Mouse (Mus musculus): ENCODE measurements around the gene Gpank1. TPM values are rescaled to one million over a fixed set of nuclear protein-coding genes. Genes with fewer than 3 reads are reported as not detected.

Gpank1 gene
- polyA plus RNA-seq, 2 experiments = 15.1 to 17.5 TPM

GRCm38 (mm10) chr17:35155451-35155850 lies 34.2 kb downstream of the Gpank1 start:
- no peaks in the 10 kb centered on the region for H3K27me3 ChIP-seq (ENCODE audit: control insufficient read depth, insufficient read depth, low read length)
- H3K4me2 ChIP-seq (replicated peaks; ENCODE audit: low read depth, low read length, severe bottlenecking) = no peak overlapping the region
- TF ChIP-seq POLR2A (IDR thresholded peaks at IDR 0.05; ENCODE audit: borderline replicate concordance, extremely low read depth, insufficient read depth, insufficient read length) = no peak
- H3K4me3 ChIP-seq (replicated peaks; ENCODE audit: low read length) = no peak overlapping the region
- peaks cover 99% of the 10 kb centered on the region for H3K36me3 ChIP-seq (ENCODE audit: control insufficient read depth, insufficient read depth, low read length)
- no peaks in the 10 kb centered on the region for H3K4me1 ChIP-seq (ENCODE audit: control insufficient read depth, insufficient read depth, low read length)
- H3K27ac ChIP-seq (replicated peaks; ENCODE audit: low read depth, low read length) = no peak overlapping the region
- WGBS = 90% methylated on average over 12 of the region's 12 CpGs
- DNase-seq (ENCODE audit: low spot score) (no peak), ATAC-seq (ENCODE audit: low FRiP score, low read depth) (no peak)
- H3K9ac ChIP-seq (ENCODE audit: low read depth, low read length, severe bottlenecking) = no peak overlapping the region
- H3K9me3 ChIP-seq (ENCODE audit: control insufficient read depth, low read length) = no peaks in the 10 kb centered on the region

- H3K4me2 ChIP-seq (replicated peaks; ENCODE audit: low read depth, low read length, severe bottlenecking) = no peak overlapping the region
- H3K27ac ChIP-seq (replicated peaks; ENCODE audit: low read depth, low read length) = no peak overlapping the region
- H3K9me3 ChIP-seq (ENCODE audit: control insufficient read depth, low read length) = no peaks in the 10 kb centered on the region
- DNase-seq (ENCODE audit: low spot score) (no peak), ATAC-seq (ENCODE audit: low FRiP score, low read depth) (no peak)
- H3K9ac ChIP-seq (ENCODE audit: low read depth, low read length, severe bottlenecking) = no peak overlapping the region
- TF ChIP-seq POLR2A (IDR thresholded peaks at IDR 0.05; ENCODE audit: borderline replicate concordance, extremely low read depth, insufficient read depth, insufficient read length) = no peak
- H3K4me1 ChIP-seq (ENCODE audit: control insufficient read depth, insufficient read depth, low read length) = no peaks in the 10 kb centered on the region
- peaks cover 100% of the 10 kb centered on the region for H3K36me3 ChIP-seq (ENCODE audit: control insufficient read depth, insufficient read depth, low read length)
- no peak overlapping the region for H3K4me3 ChIP-seq (replicated peaks; ENCODE audit: low read length)
- H3K27me3 ChIP-seq (ENCODE audit: control insufficient read depth, insufficient read depth, low read length) = no peaks in the 10 kb centered on the region
- 89% methylated on average over 33 of the region's 33 CpGs for WGBS
Observed at GRCm38 (mm10) chr17:35156461-35157200, 35.4 kb downstream of the Gpank1 start.

- WGBS = 95% methylated on average over 8 of the region's 8 CpGs
- H3K9me3 ChIP-seq (ENCODE audit: control insufficient read depth, low read length) = no peaks in the 10 kb centered on the region
- DNase-seq (ENCODE audit: low spot score) (no peak), ATAC-seq (ENCODE audit: low FRiP score, low read depth) (no peak)
- H3K4me2 ChIP-seq (replicated peaks; ENCODE audit: low read depth, low read length, severe bottlenecking) = no peak overlapping the region
- no peak overlapping the region for H3K4me3 ChIP-seq (replicated peaks; ENCODE audit: low read length)
- H3K27me3 ChIP-seq (ENCODE audit: control insufficient read depth, insufficient read depth, low read length) = no peaks in the 10 kb centered on the region
- H3K36me3 ChIP-seq (ENCODE audit: control insufficient read depth, insufficient read depth, low read length) = peaks cover 100% of the 10 kb centered on the region
- no peaks in the 10 kb centered on the region; the same call in 1 of the 2 replicates for H3K4me1 ChIP-seq (ENCODE audit: control insufficient read depth, insufficient read depth, low read length)
- H3K27ac ChIP-seq (replicated peaks; ENCODE audit: low read depth, low read length) = no peak overlapping the region
- no peak overlapping the region for H3K9ac ChIP-seq (ENCODE audit: low read depth, low read length, severe bottlenecking)
- TF ChIP-seq POLR2A (IDR thresholded peaks at IDR 0.05; ENCODE audit: borderline replicate concordance, extremely low read depth, insufficient read depth, insufficient read length) = no peak
Observed at GRCm38 (mm10) chr17:35157254-35157653, 36.0 kb downstream of the Gpank1 start.

GRCm38 (mm10) chr17:35157661-35158175 lies 36.5 kb downstream of the Gpank1 start:
- no peak overlapping the region for H3K4me2 ChIP-seq (replicated peaks; ENCODE audit: low read depth, low read length, severe bottlenecking)
- peaks cover 98% of the 10 kb centered on the region for H3K36me3 ChIP-seq (ENCODE audit: control insufficient read depth, insufficient read depth, low read length)
- H3K9ac ChIP-seq (ENCODE audit: low read depth, low read length, severe bottlenecking) = no peak overlapping the region
- DNase-seq (ENCODE audit: low spot score) (no peak), ATAC-seq (ENCODE audit: low FRiP score, low read depth) (no peak)
- no peak for TF ChIP-seq POLR2A (IDR thresholded peaks at IDR 0.05; ENCODE audit: borderline replicate concordance, extremely low read depth, insufficient read depth, insufficient read length)
- H3K27ac ChIP-seq (replicated peaks; ENCODE audit: low read depth, low read length) = no peak overlapping the region
- 93% methylated on average over 8 of the region's 8 CpGs for WGBS
- no peaks in the 10 kb centered on the region for H3K27me3 ChIP-seq (ENCODE audit: control insufficient read depth, insufficient read depth, low read length)
- H3K4me3 ChIP-seq (replicated peaks; ENCODE audit: low read length) = no peak overlapping the region
- no peaks in the 10 kb centered on the region for H3K9me3 ChIP-seq (ENCODE audit: control insufficient read depth, low read length)
- H3K4me1 ChIP-seq (ENCODE audit: control insufficient read depth, insufficient read depth, low read length) = peaks cover 4% of the 10 kb centered on the region

- DNase-seq (ENCODE audit: low spot score) = no peak
- Histone ChIP-seq H3K4me1 (ENCODE audit: control insufficient read depth, insufficient read depth, low read length) (peaks cover 6% of the 10 kb centered on the region), H3K4me3 (replicated peaks; ENCODE audit: low read length) (no peak overlapping the region), H3K27me3 (ENCODE audit: control insufficient read depth, insufficient read depth, low read length) (no peaks in the 10 kb centered on the region), H3K9me3 (ENCODE audit: control insufficient read depth, low read length) (no peaks in the 10 kb centered on the region), H3K4me2 (replicated peaks; ENCODE audit: low read depth, low read length, severe bottlenecking) (no peak overlapping the region), H3K36me3 (ENCODE audit: control insufficient read depth, insufficient read depth, low read length) (peaks cover 87% of the 10 kb centered on the region), H3K27ac (replicated peaks; ENCODE audit: low read depth, low read length) (no peak overlapping the region), H3K9ac (ENCODE audit: low read depth, low read length, severe bottlenecking) (no peak overlapping the region)
- 94% methylated on average over 16 of the region's 16 CpGs for WGBS
- no peak for ATAC-seq (ENCODE audit: low FRiP score, low read depth)
- no peak for TF ChIP-seq POLR2A (IDR thresholded peaks at IDR 0.05; ENCODE audit: borderline replicate concordance, extremely low read depth, insufficient read depth, insufficient read length)
Observed at GRCm38 (mm10) chr17:35158850-35159593, 37.8 kb downstream of the Gpank1 start.
